Mouse (Mus musculus) cerebellum, adult 2 months (tissue): ENCODE results near the gene Meaf6. TPM values are rescaled to one million over a fixed set of nuclear protein-coding genes. Genes with fewer than 3 reads are reported as not detected.

Experiments used
- DNase-seq, 2 experiments: peaks; one replicate each; pipeline ENCODE4 v3.0.0; 2021
- H3K27ac ChIP-seq: fragments of 200-500 bp; 2 replicates; pipeline ENCODE4 v1.5.1; 2012; ENCODE audit warnings: low read length, control low read depth, inconsistent platforms; ENCODE audit not compliant: insufficient read depth
- H3K27me3 ChIP-seq: fragments of 200-500 bp; 2 replicates; pipeline ENCODE4 v1.6.1; 2012; ENCODE audit warnings: inconsistent platforms, mild to moderate bottlenecking, low read length, moderate library complexity; ENCODE audit not compliant: control insufficient read depth, insufficient read depth
- H3K4me1 ChIP-seq: fragments of 200-500 bp; 2 replicates; pipeline ENCODE4 v1.6.1; 2011; ENCODE audit warnings: low read length; ENCODE audit not compliant: control insufficient read depth, insufficient read depth
- H3K4me3 ChIP-seq: fragments of 200-500 bp; replicated peaks from 2 replicates; pipeline ENCODE3; 2011; ENCODE audit warnings: mild to moderate bottlenecking, low read depth, low read length, control low read depth; ENCODE audit not compliant: insufficient read depth
- CTCF ChIP-seq: fragments of 200-500 bp; IDR thresholded peaks from 2 replicates; pipeline ENCODE4 v1.5.1; 2011; ENCODE audit warnings: low read depth, mild to moderate bottlenecking, control low read depth, low read length, moderate library complexity, borderline replicate concordance; ENCODE audit not compliant: insufficient read depth
- POLR2A ChIP-seq: fragments of 200-500 bp; IDR thresholded peaks from 2 replicates; pipeline ENCODE4 v1.6.1; 2011; ENCODE audit warnings: low read length, control low read depth, borderline replicate concordance; ENCODE audit not compliant: insufficient read depth
- WGBS: fragments of 180-500 bp; shearing (Covaris S2); methylation state at CpG from one replicate; pipeline ENCODE4 v1.1.7; 2018; 5-methylcytosine and 5-hydroxymethylcytosine counted together
- polyA plus RNA-seq: library from polyadenylated mRNA; depleted of rRNA; stranded (reverse); fragments of >200 nt; gene quantifications from 2 replicates; pipeline ENCODE4 v1.2.3, GENCODE M21; 2012

Meaf6 gene
- polyA plus RNA-seq, 1 experiment, result 94.2 TPM

- WGBS, result under 1% methylated on average over 26 of the region's 26 CpGs
Measured at GRCm38 (mm10) chr4:125065517-125066307, 19.2 kb upstream of the Meaf6 start, which contains the start of gene Dnali1. TSS of gene Dnali1 (minus strand) at chr4:125065703.

GRCm38 (mm10) chr4:125066490-125067370 is 18.2 kb upstream of the Meaf6 start, which contains the start of gene Snip1:
TSS of gene Snip1 (plus strand) at chr4:125066672.
- Histone ChIP-seq H3K27me3 (no peaks in the 10 kb centered on the region), H3K27ac (no peak within 1 kb of the TSS), H3K4me1 (peaks cover 2% of the 10 kb centered on the region; the same call in 1 of the 2 replicates), H3K4me3 (peak within 1 kb of the TSS; percentile 81)
- TF ChIP-seq POLR2A (peak; percentile 88), CTCF (no peak)
- DNase-seq, result peak; percentile 95 to 96
- under 1% methylated on average over 77 of the region's 78 CpGs for WGBS

More at GRCm38 (mm10) chr4:125065517-125066307, 19.2 kb upstream of the Meaf6 start, which contains the start of gene Dnali1:
- H3K4me1 ChIP-seq, result peaks cover 2% of the 10 kb centered on the region; the same call in 1 of the 2 replicates
- TF ChIP-seq CTCF (no peak), POLR2A (no peak)
- H3K4me3 ChIP-seq, result peak within 1 kb of the TSS; percentile 81
- no peak within 1 kb of the TSS for H3K27ac ChIP-seq
- no peaks in the 10 kb centered on the region for H3K27me3 ChIP-seq
- DNase-seq, result peak; percentile 41 to 46

- Histone ChIP-seq H3K4me1 (no peaks in the 10 kb centered on the region), H3K27ac (no peak overlapping the region), H3K4me3 (no peak overlapping the region), H3K27me3 (no peaks in the 10 kb centered on the region)
- no peak for DNase-seq
- 97% methylated on average over 2 of the region's 2 CpGs for WGBS
- TF ChIP-seq POLR2A, result no peak
- TF ChIP-seq CTCF, result no peak
Measured at GRCm38 (mm10) chr4:125077700-125078099, 7.2 kb upstream of the Meaf6 start.

GRCm38 (mm10) chr4:125078698-125079097 is 6.2 kb upstream of the Meaf6 start:
- DNase-seq, result no peak
- Histone ChIP-seq H3K4me3 (no peak overlapping the region), H3K4me1 (no peaks in the 10 kb centered on the region), H3K27ac (no peak overlapping the region), H3K27me3 (no peaks in the 10 kb centered on the region)
- 97% methylated on average over 2 of the region's 2 CpGs for WGBS
- TF ChIP-seq CTCF, result no peak
- no peak for TF ChIP-seq POLR2A

- H3K27me3 ChIP-seq, result no peaks in the 10 kb centered on the region
- TF ChIP-seq POLR2A (no peak), CTCF (no peak)
- H3K4me1 ChIP-seq, result peaks cover 4% of the 10 kb centered on the region
- peak overlapping the region; percentile 59 for H3K4me3 ChIP-seq
- DNase-seq, result peak in 1 of 2 experiments; percentile 80
- peak overlapping the region; percentile 96 for H3K27ac ChIP-seq
- WGBS, result under 1% methylated on average over 44 of the region's 45 CpGs
Measured at GRCm38 (mm10) chr4:125085346-125085841, 460 bp downstream of the Meaf6 start.

- Histone ChIP-seq H3K27me3 (no peaks in the 10 kb centered on the region), H3K4me3 (no peak overlapping the region), H3K27ac (no peak overlapping the region), H3K4me1 (no peaks in the 10 kb centered on the region)
- TF ChIP-seq POLR2A (no peak), CTCF (no peak)
- DNase-seq, result no peak
- 75% methylated on average over 5 of the region's 5 CpGs for WGBS
Measured at GRCm38 (mm10) chr4:125093031-125093430, 8.1 kb downstream of the Meaf6 start.

- Histone ChIP-seq H3K4me1 (no peaks in the 10 kb centered on the region; the same call in 1 of the 2 replicates), H3K27me3 (no peaks in the 10 kb centered on the region), H3K4me3 (no peak overlapping the region), H3K27ac (no peak overlapping the region)
- DNase-seq, result no peak
- TF ChIP-seq CTCF (no peak), POLR2A (no peak)
- WGBS, result 87% methylated on average over 5 of the region's 5 CpGs
Measured at GRCm38 (mm10) chr4:125096066-125096465, 11.1 kb downstream of the Meaf6 start.
